Mouse (Mus musculus): ENCODE measurements at regions not wholly inside any gene's neighbourhood (a gene's known extent, or its start where the extent isn't known, plus 50 kb on each side); places are given as distances from the start of the nearest gene placed in this dataset.

- Histone ChIP-seq H3K9me3 (no peaks in the 10 kb centered on the region), H3K27ac (no peak overlapping the region), H3K27me3 (no peaks in the 10 kb centered on the region), H3K4me3 (replicated peaks) (no peak overlapping the region), H3K9ac (replicated peaks) (no peak overlapping the region), H3K4me2 (replicated peaks) (no peak overlapping the region), H3K36me3 (no peaks in the 10 kb centered on the region), H3K4me1 (replicated peaks) (no peaks in the 10 kb centered on the region)
- whole genome bisulfite sequencing, result 92% methylated on average over 6 of the region's 6 CpGs
- ATAC-seq, result no peak
These were observed 923.7 kb downstream of the Adgrl2 start for GRCm38 (mm10) chr3:148066701-148067100.

GRCm38 (mm10) chr3:148056074-148056473, 934.3 kb downstream of the Adgrl2 start:
- Histone ChIP-seq H3K9me3 (no peaks in the 10 kb centered on the region), H3K4me2 (replicated peaks) (no peak overlapping the region), H3K9ac (replicated peaks) (no peak overlapping the region), H3K36me3 (no peaks in the 10 kb centered on the region), H3K4me1 (replicated peaks) (no peaks in the 10 kb centered on the region), H3K27me3 (no peaks in the 10 kb centered on the region), H3K27ac (no peak overlapping the region), H3K4me3 (replicated peaks) (no peak overlapping the region)
- 77% methylated on average over 4 of the region's 4 CpGs for WGBS
- no peak for ATAC-seq

DNA sequence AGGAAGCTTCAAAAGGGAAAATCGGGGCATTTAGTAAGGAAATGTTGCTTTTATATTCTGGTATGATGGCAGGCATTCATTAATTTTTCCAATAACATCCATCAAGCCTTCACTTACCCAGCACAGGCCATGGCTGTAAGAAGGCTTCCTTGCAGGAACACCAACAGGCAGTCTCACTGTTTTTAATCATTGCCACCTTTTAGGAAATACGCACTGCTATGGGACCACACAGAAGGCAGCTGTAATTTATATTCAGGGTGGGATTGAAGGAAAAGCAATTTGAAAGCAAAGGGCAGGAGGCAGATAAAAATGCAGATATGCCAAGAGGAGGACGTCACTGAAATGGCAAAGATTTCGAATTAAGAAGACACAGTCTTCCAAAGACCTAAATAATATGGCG, 937.8 kb downstream of the Adgrl2 start:
- H3K27ac ChIP-seq, result no peak overlapping the region

DNA sequence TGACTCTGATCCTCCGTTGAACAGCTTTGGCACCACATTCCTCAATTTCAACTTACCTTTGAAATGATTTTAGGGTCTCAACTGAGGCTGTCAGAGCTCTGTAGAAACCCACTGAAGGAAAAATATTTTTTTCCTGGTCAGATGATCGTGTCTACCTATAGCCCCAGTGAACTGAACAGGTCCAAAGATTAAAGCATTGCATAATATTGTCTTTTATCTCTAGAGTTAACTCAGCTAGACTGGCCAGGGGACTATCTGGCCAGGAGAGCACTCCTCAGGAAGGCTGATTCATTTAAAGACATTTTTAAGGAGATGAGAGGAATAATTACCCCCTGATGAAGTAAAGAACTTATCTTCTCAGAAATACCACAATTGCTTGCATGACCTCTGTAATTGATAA, 942.1 kb downstream of the Adgrl2 start:
- Histone ChIP-seq H3K9me3 (no peaks in the 10 kb centered on the region), H3K27me3 (no peaks in the 10 kb centered on the region), H3K4me3 (replicated peaks) (no peak overlapping the region), H3K36me3 (no peaks in the 10 kb centered on the region), H3K9ac (replicated peaks) (no peak overlapping the region), H3K27ac (no peak overlapping the region), H3K4me2 (replicated peaks) (no peak overlapping the region), H3K4me1 (replicated peaks) (no peaks in the 10 kb centered on the region)
- 87% methylated on average over 2 of the region's 2 CpGs for WGBS
- no peak for ATAC-seq

More for the DNA sequence above, 937.8 kb downstream of the Adgrl2 start:
- no peaks in the 10 kb centered on the region for H3K27me3 ChIP-seq
- no peaks in the 10 kb centered on the region for H3K36me3 ChIP-seq
- ATAC-seq, result no peak
- WGBS, result 65% methylated on average over 5 of the region's 5 CpGs
- H3K4me1 ChIP-seq (replicated peaks), result no peaks in the 10 kb centered on the region
- no peak overlapping the region for H3K4me2 ChIP-seq (replicated peaks)
- no peaks in the 10 kb centered on the region for H3K9me3 ChIP-seq
- no peak overlapping the region for H3K4me3 ChIP-seq (replicated peaks)
- no peak overlapping the region for H3K9ac ChIP-seq (replicated peaks)

GRCm38 (mm10) chr3:148032532-148032931, 957.8 kb downstream of the Adgrl2 start:
- no peak overlapping the region for H3K27ac ChIP-seq
- WGBS, result 68% methylated on average over 6 of the region's 6 CpGs
- no peaks in the 10 kb centered on the region for H3K9me3 ChIP-seq
- no peak for ATAC-seq
- H3K36me3 ChIP-seq, result no peaks in the 10 kb centered on the region
- no peak overlapping the region for H3K4me2 ChIP-seq (replicated peaks)
- H3K4me1 ChIP-seq (replicated peaks), result peaks cover 5% of the 10 kb centered on the region
- no peak overlapping the region for H3K4me3 ChIP-seq (replicated peaks)
- H3K9ac ChIP-seq (replicated peaks), result no peak overlapping the region
- H3K27me3 ChIP-seq, result no peaks in the 10 kb centered on the region

DNA sequence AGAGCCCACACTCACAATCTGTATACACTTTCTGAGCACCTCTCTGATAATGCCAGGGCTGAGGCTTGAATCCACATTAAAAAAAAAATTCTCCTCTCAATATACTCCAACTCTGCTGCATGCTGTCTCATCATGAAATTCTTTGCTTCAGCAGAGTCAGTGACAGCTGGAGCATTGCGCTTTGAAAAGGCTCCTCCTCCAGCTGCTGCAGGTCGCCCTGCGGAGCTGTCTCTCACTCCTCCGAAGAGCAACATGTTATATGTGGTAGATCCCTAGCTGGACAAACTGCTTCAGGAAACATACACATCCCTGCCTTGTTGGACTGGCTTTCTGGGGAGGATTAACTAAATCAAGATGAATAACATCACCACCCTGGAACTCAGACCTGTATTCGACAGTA, 984.5 kb downstream of the Adgrl2 start:
- Histone ChIP-seq H3K4me3 (replicated peaks) (no peak overlapping the region), H3K27me3 (no peaks in the 10 kb centered on the region), H3K4me1 (replicated peaks) (no peaks in the 10 kb centered on the region), H3K9ac (replicated peaks) (no peak overlapping the region), H3K36me3 (no peaks in the 10 kb centered on the region), H3K27ac (no peak overlapping the region), H3K9me3 (no peaks in the 10 kb centered on the region), H3K4me2 (replicated peaks) (no peak overlapping the region)
- WGBS, result 75% methylated on average over 5 of the region's 5 CpGs
- no peak for ATAC-seq

- Histone ChIP-seq H3K27me3 (no peaks in the 10 kb centered on the region), H3K9me3 (no peaks in the 10 kb centered on the region), H3K27ac (no peak overlapping the region), H3K9ac (replicated peaks) (no peak overlapping the region), H3K36me3 (no peaks in the 10 kb centered on the region), H3K4me2 (replicated peaks) (no peak overlapping the region), H3K4me3 (replicated peaks) (no peak overlapping the region), H3K4me1 (replicated peaks) (no peaks in the 10 kb centered on the region)
- ATAC-seq, result no peak
- 57% methylated on average over 3 of the region's 3 CpGs for WGBS
These were observed 986.3 kb downstream of the Adgrl2 start for GRCm38 (mm10) chr3:148004006-148004405.

GRCm38 (mm10) chr3:147999330-147999953, 990.9 kb downstream of the Adgrl2 start:
- no peak for ATAC-seq
- no peak overlapping the region for H3K27ac ChIP-seq
- H3K4me1 ChIP-seq (replicated peaks), result no peaks in the 10 kb centered on the region
- no peak overlapping the region for H3K9ac ChIP-seq (replicated peaks)
- no peak overlapping the region for H3K4me3 ChIP-seq (replicated peaks)
- H3K4me2 ChIP-seq (replicated peaks), result no peak overlapping the region
- H3K27me3 ChIP-seq, result no peaks in the 10 kb centered on the region
- WGBS, result 66% methylated on average over 15 of the region's 15 CpGs
- no peaks in the 10 kb centered on the region for H3K36me3 ChIP-seq
- H3K9me3 ChIP-seq, result no peaks in the 10 kb centered on the region

DNA sequence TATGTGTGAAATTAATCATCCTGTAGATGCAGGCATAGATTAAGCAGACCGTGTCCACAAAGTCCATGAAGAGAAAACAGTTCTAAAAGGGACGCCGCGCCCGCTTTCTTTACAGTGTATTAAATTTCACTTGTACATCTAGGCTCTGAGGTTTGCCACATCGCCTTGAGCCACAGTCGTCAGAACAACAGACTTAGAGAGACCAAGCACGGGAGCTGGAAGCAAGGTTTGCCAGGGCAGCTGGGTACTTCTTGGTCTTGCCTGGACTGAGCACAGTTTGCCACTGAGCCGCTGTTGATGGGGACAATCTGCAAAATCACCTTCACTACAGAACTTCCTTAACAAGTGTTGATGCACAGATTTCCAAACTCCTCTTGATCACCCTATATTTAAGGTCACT, 998.6 kb downstream of the Adgrl2 start:
- Histone ChIP-seq H3K27ac (no peak overlapping the region), H3K9ac (replicated peaks) (no peak overlapping the region), H3K27me3 (peaks cover 4% of the 10 kb centered on the region), H3K9me3 (no peaks in the 10 kb centered on the region), H3K4me2 (replicated peaks) (no peak overlapping the region), H3K4me3 (replicated peaks) (no peak overlapping the region), H3K4me1 (replicated peaks) (peaks cover 15% of the 10 kb centered on the region), H3K36me3 (no peaks in the 10 kb centered on the region)
- 83% methylated on average over 9 of the region's 9 CpGs for WGBS
- ATAC-seq, result no peak

- H3K9ac ChIP-seq (replicated peaks), result no peak overlapping the region
- H3K36me3 ChIP-seq, result no peaks in the 10 kb centered on the region
- H3K4me3 ChIP-seq (replicated peaks), result peak overlapping the region; percentile 3; the same call in 1 of the 2 replicates
- no peak for ATAC-seq
- H3K27me3 ChIP-seq, result peaks cover 4% of the 10 kb centered on the region
- H3K9me3 ChIP-seq, result no peaks in the 10 kb centered on the region
- 27% methylated on average over 10 of the region's 10 CpGs for WGBS
- H3K27ac ChIP-seq, result no peak overlapping the region
- peaks cover 15% of the 10 kb centered on the region for H3K4me1 ChIP-seq (replicated peaks)
- peak overlapping the region; percentile 40 for H3K4me2 ChIP-seq (replicated peaks)
These were observed 999.5 kb downstream of the Adgrl2 start for GRCm38 (mm10) chr3:147990831-147991230.

GRCm38 (mm10) chr3:147982831-147983230, 1007.5 kb downstream of the Adgrl2 start:
- no peaks in the 10 kb centered on the region for H3K36me3 ChIP-seq
- no peak overlapping the region for H3K9ac ChIP-seq (replicated peaks)
- peaks cover 7% of the 10 kb centered on the region for H3K27me3 ChIP-seq
- H3K9me3 ChIP-seq, result no peaks in the 10 kb centered on the region
- no peak overlapping the region for H3K4me3 ChIP-seq (replicated peaks)
- H3K27ac ChIP-seq, result no peak overlapping the region
- peaks cover 13% of the 10 kb centered on the region for H3K4me1 ChIP-seq (replicated peaks)
- ATAC-seq, result no peak
- H3K4me2 ChIP-seq (replicated peaks), result no peak overlapping the region
- WGBS, result 33% methylated on average over 5 of the region's 5 CpGs

DNA sequence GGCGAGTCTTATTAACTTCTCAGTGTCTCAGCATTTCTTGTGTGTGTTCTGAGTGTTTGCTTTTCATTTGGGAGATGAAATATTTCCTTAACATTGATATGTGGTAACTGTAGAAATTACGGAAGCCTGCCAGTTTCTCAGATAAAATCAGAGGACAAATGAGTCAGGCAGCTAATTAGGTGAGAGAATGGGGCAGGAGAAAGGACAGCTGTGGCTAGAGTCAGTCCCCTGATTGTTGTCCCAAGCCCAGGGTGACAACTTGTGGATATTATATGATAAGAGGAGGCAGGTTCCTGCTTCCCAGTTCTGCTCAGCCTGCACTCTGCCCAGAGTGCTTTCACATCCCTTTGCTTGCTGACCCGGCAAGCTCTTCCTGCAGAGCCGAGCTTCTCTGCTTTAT, 1008.7 kb downstream of the Adgrl2 start:
- WGBS, result 47% methylated on average over 4 of the region's 4 CpGs

DNA sequence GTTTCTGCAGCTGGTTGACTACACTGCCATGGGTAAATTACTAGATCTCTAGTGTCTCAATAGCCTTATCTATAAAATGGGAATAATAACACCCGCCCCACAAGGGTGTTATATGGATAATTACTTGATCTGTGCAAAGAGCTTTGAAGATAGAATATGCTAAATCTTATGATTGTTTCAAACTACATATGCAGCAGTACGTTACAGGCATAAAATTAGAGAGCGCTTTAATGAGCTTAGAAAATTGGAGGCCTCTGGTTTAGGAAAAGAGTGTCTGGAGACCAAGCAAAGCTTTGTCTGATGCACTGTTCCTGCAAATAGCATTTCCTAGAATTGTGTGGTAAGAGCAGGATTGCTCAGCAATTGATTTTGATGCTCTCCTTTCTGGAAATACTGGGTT, 1013.8 kb downstream of the Adgrl2 start:
- H3K9me3 ChIP-seq, result no peaks in the 10 kb centered on the region
- H3K4me2 ChIP-seq (replicated peaks), result no peak overlapping the region
- 71% methylated on average over 3 of the region's 3 CpGs for WGBS
- H3K27ac ChIP-seq, result peak overlapping the region; percentile 60; the same call in 1 of the 2 replicates
- H3K4me1 ChIP-seq (replicated peaks), result peaks cover 28% of the 10 kb centered on the region
- H3K9ac ChIP-seq (replicated peaks), result no peak overlapping the region
- peaks cover 13% of the 10 kb centered on the region for H3K27me3 ChIP-seq
- 0 out of 2 replicates have a peak, but pooled peaks have one; percentile 15 for ATAC-seq
- no peaks in the 10 kb centered on the region for H3K36me3 ChIP-seq
- H3K4me3 ChIP-seq (replicated peaks), result no peak overlapping the region

More for the DNA sequence above, 1008.7 kb downstream of the Adgrl2 start:
- Histone ChIP-seq H3K36me3 (no peaks in the 10 kb centered on the region), H3K4me2 (replicated peaks) (no peak overlapping the region), H3K27me3 (peaks cover 7% of the 10 kb centered on the region), H3K4me3 (replicated peaks) (no peak overlapping the region), H3K9ac (replicated peaks) (no peak overlapping the region), H3K4me1 (replicated peaks) (peaks cover 9% of the 10 kb centered on the region; the same call in 1 of the 2 replicates), H3K9me3 (no peaks in the 10 kb centered on the region), H3K27ac (no peak overlapping the region)
- no peak for ATAC-seq
